ENCODE assay signal across 11 mouse cellular contexts in the genomic region with DNA sequence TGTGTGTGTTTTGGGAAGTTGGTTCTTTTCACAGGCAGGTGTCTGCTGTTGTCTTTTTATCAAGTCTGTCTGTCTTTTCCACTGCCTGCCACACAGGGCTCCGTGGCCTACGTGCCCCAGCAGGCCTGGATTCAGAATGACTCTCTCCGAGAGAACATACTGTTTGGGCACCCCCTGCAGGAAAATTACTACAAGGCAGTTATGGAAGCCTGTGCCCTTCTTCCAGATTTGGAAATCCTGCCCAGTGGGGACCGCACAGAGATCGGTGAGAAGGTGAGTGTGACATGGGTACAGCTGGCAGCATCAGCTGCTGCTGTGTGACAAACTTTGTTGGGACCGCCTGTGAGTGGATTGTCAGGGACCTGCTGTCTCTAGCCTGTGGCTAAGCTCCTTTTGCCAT.
DNase-seq lines count a peak whose midpoint lies in the region; ATAC-seq lines count a peak whose summit lies in the region.
"Had no signal": no experiment of that assay in that cellular context is flagged by ENCODE, and none has a peak within 500 bp of the region (broad histone marks: within the 10 kb centered on the region; RNA-seq: fewer than 3 reads in every experiment).

No protein-coding gene starts in this region.

- H3K4me3 ChIP-seq in midbrain, embryonic 16.5 days (ENCODE audit: low read depth, low read length): no peak overlapping the region
- H3K4me3 ChIP-seq: erythroblast, embryonic 14.5 days had no signal

- no peak for ATAC-seq in midbrain, embryonic 16.5 days

- H3K27me3 ChIP-seq in midbrain, embryonic 16.5 days (ENCODE audit: control insufficient read depth, insufficient read depth, low read depth, low read length): no peaks in the 10 kb centered on the region

- H3K27ac ChIP-seq in midbrain, embryonic 16.5 days (ENCODE audit: low read length): no peak overlapping the region

- no peak overlapping the region for H3K9ac ChIP-seq in midbrain, embryonic 16.5 days (ENCODE audit: low read depth, low read length)

- H3K4me2 ChIP-seq in midbrain, embryonic 16.5 days (ENCODE audit: low read length): no peak overlapping the region

- H3K9me3 ChIP-seq in midbrain, embryonic 16.5 days (replicated peaks; ENCODE audit: control insufficient read depth, low read length, poor library complexity, severe bottlenecking): no peaks in the 10 kb centered on the region
- H3K9me3 ChIP-seq: G1E had no signal

- H3K4me1 ChIP-seq in midbrain, embryonic 16.5 days (ENCODE audit: control insufficient read depth, insufficient read depth, low read length): no peaks in the 10 kb centered on the region

- DNase-seq in kidney, adult 8-10 months: peak; percentile 22 to 28
- no peak for DNase-seq in kidney, adult 11 months
- peak; percentile 64 for DNase-seq in adrenal gland, postnatal 14 days
- peak; percentile 24 to 29 for DNase-seq in cerebellum, postnatal 10 days
- peak; percentile 40 for DNase-seq in heart, postnatal 4 days
- no peak for DNase-seq in retina, postnatal 1 day
- DNase-seq in right cerebral cortex, adult 2 months (ENCODE audit: low spot score in 2 of 2): no peak
- DNase-seq: midbrain, embryonic 14.5 days had no signal

- H3K36me3 ChIP-seq in midbrain, embryonic 16.5 days (ENCODE audit: control insufficient read depth, insufficient read depth, low read length): peaks cover 10% of the 10 kb centered on the region; the same call in 1 of the 2 replicates

- WGBS in midbrain, embryonic 16.5 days: 72% methylated on average over 6 of the region's 6 CpGs

Comparison
In these comparisons a context has a peak if more than half of its experiments do, and no peak if none do; other contexts are left out.
1. DNase-seq: peak in kidney, adult 8-10 months (2 of 2), adrenal gland, postnatal 14 days (single experiment), cerebellum, postnatal 10 days (2 of 2) and heart, postnatal 4 days (single experiment); none in kidney, adult 11 months (single experiment), retina, postnatal 1 day (single experiment) and right cerebral cortex, adult 2 months (0 of 2).